Mouse (Mus musculus) stomach, postnatal 0 days (tissue): ENCODE results near the gene Erc2.

Source experiments
- CTCF ChIP-seq: IDR thresholded peaks from 2 replicates; pipeline ENCODE4 v1.5.1; 2016; ENCODE audit warnings: antibody characterized with exemption, low read depth, mild to moderate bottlenecking, moderate library complexity
- EP300 ChIP-seq: optimal IDR thresholded peaks from 2 replicates; pipeline ENCODE3; 2016; ENCODE audit warnings: antibody characterized with exemption

DNA sequence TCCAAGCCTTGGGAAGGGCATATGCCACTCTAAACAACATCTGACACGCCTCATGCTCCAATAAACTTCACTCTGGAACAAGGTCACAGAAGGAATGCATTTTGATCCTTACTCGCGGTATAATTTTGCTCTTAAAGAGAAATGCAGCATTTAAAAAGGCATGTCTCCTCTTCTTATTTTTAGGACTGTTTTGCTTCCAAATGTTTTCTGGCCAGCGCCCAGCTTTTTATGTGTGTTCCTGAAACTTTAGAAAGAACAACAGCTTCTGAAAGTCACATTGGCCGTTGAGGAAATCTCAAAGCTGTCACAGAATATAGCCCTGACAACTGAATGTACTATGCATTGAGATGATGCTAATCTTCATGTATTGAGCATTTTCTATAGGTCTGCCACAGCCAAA, 8.5 kb upstream of the Erc2 start:
- TF ChIP-seq CTCF (no peak), EP300 (no peak)
